Mouse (Mus musculus) spleen, adult 2 months (tissue): ENCODE measurements around the gene Psmc5. TPM values are rescaled to one million over a fixed set of nuclear protein-coding genes. Genes with fewer than 3 reads are reported as not detected.
"Not testable (repeated sequence)": the region's sequence is repeated elsewhere in the genome, so short reads cannot be mapped to it uniquely, and the experiment has no call there.

ENCODE experiments used
- DNase-seq, 2 experiments: peaks; one replicate each; pipeline versions ENCODE4 v3.0.0 to v3.0.0-alpha.2; 2012 to 2021; ENCODE audit warnings: low spot score in 2 of 2, low read depth in 1 of 2
- H3K27ac ChIP-seq: fragments of 200-500 bp; 2 replicates; pipeline ENCODE4 v1.5.1; 2012; ENCODE audit warnings: low read length, inconsistent platforms; ENCODE audit not compliant: insufficient read depth
- H3K27me3 ChIP-seq: fragments of 200-500 bp; 2 replicates; pipeline ENCODE4 v1.6.1; 2012; ENCODE audit warnings: mild to moderate bottlenecking, moderate library complexity, low read length, inconsistent platforms; ENCODE audit not compliant: control insufficient read depth, insufficient read depth
- H3K36me3 ChIP-seq: fragments of 200-500 bp; 2 replicates; pipeline ENCODE4 v1.6.1; 2012; ENCODE audit warnings: mild to moderate bottlenecking, low read length, inconsistent platforms; ENCODE audit not compliant: control insufficient read depth, insufficient read depth
- H3K4me1 ChIP-seq: fragments of 200-500 bp; 2 replicates; pipeline ENCODE4 v1.6.1; 2011; ENCODE audit warnings: inconsistent platforms; ENCODE audit not compliant: control insufficient read depth, insufficient read depth, insufficient read length
- H3K4me3 ChIP-seq: fragments of 200-500 bp; 2 replicates; pipeline ENCODE4 v1.5.1; 2011; ENCODE audit warnings: mild to moderate bottlenecking, inconsistent platforms; ENCODE audit not compliant: insufficient read depth, insufficient read length; ENCODE audit errors: extremely low read depth
- CTCF ChIP-seq: fragments of 200-500 bp; IDR thresholded peaks from 2 replicates; pipeline ENCODE4 v1.5.1; 2011; ENCODE audit warnings: mild to moderate bottlenecking, inconsistent platforms; ENCODE audit not compliant: insufficient read depth, insufficient read length, insufficient replicate concordance; ENCODE audit errors: extremely low read depth
- POLR2A ChIP-seq: fragments of 200-500 bp; IDR thresholded peaks from 2 replicates; pipeline ENCODE4 v1.6.1; 2011; ENCODE audit warnings: low read depth, low read length, inconsistent platforms
- WGBS: fragments of 180-500 bp; shearing (Covaris S2); methylation state at CpG from one replicate; pipeline ENCODE4 v1.1.7; 2018; 5-methylcytosine and 5-hydroxymethylcytosine counted together
- polyA plus RNA-seq: library from polyadenylated mRNA; depleted of rRNA; stranded (reverse); fragments of >200 nt; gene quantifications from 2 replicates; pipeline ENCODE4 v1.2.3, GENCODE M21; 2012

Psmc5 gene
- polyA plus RNA-seq, 1 experiment, result 18.9 TPM

GRCm38 (mm10) chr11:106220603-106221002 lies 35.4 kb upstream of the Psmc5 start:
- peaks cover 10% of the 10 kb centered on the region for H3K36me3 ChIP-seq
- 87% methylated on average over 3 of the region's 3 CpGs for WGBS
- H3K4me1 ChIP-seq, result no peaks in the 10 kb centered on the region; the same call in none of the 2 replicates
- no peak overlapping the region for H3K4me3 ChIP-seq
- DNase-seq, result no peak
- H3K27me3 ChIP-seq, result no peaks in the 10 kb centered on the region
- no peak overlapping the region for H3K27ac ChIP-seq
- TF ChIP-seq CTCF (no peak), POLR2A (no peak)

DNA sequence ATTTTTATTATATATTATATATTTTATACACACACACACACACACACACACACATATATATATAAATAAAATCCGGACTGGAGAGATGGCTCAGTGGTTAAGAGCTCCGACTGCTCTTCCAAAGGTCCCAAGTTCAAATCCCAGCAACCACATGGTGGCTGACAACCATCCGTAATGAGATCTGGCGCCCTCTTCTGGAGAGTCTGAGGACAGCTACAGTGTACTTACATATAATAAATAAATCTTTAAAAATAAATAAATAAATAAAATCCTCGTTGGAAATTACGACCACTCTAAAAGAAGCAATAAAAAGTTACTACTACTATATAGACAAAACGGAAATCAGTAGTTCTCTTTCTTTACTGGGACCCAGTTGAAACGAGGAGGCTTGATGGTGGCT lies 22.0 kb upstream of the Psmc5 start:
- not testable (repeated sequence) for DNase-seq, H3K4me3 ChIP-seq, H3K27me3 ChIP-seq, H3K27ac ChIP-seq, H3K4me1 ChIP-seq
- 88% methylated on average over 8 of the region's 8 CpGs for WGBS
- peaks cover 30% of the 10 kb centered on the region for H3K36me3 ChIP-seq

GRCm38 (mm10) chr11:106246834-106247233 lies 9.1 kb upstream of the Psmc5 start:
- Histone ChIP-seq H3K4me3 (no peak overlapping the region), H3K4me1 (no peaks in the 10 kb centered on the region), H3K36me3 (peaks cover 72% of the 10 kb centered on the region), H3K27ac (no peak overlapping the region), H3K27me3 (no peaks in the 10 kb centered on the region)
- DNase-seq, result no peak
- no peak for TF ChIP-seq POLR2A
- TF ChIP-seq CTCF, result no peak
- 96% methylated on average over 1 of the region's 1 CpGs for WGBS

- peaks cover 66% of the 10 kb centered on the region for H3K36me3 ChIP-seq
- H3K27ac ChIP-seq, result no peak overlapping the region
- H3K27me3 ChIP-seq, result no peaks in the 10 kb centered on the region
- DNase-seq, result no peak
- TF ChIP-seq CTCF (no peak), POLR2A (no peak)
- WGBS, result 94% methylated on average over 7 of the region's 7 CpGs
- no peak overlapping the region for H3K4me3 ChIP-seq
- H3K4me1 ChIP-seq, result no peaks in the 10 kb centered on the region
These were observed 6.6 kb upstream of the Psmc5 start for GRCm38 (mm10) chr11:106249326-106249725.

- 11% methylated on average over 2 of the region's 2 CpGs for WGBS
- H3K4me3 ChIP-seq, result no peak overlapping the region
- peaks cover 27% of the 10 kb centered on the region for H3K36me3 ChIP-seq
- no peaks in the 10 kb centered on the region; the same call in 1 of the 2 replicates for H3K4me1 ChIP-seq
- TF ChIP-seq POLR2A (no peak), CTCF (no peak)
- no peak overlapping the region for H3K27ac ChIP-seq
- no peak for DNase-seq
- no peaks in the 10 kb centered on the region for H3K27me3 ChIP-seq
These were observed 1.2 kb upstream of the Psmc5 start for GRCm38 (mm10) chr11:106254767-106255166.

- Histone ChIP-seq H3K4me1 (no peaks in the 10 kb centered on the region; the same call in 1 of the 2 replicates), H3K36me3 (peaks cover 23% of the 10 kb centered on the region), H3K27me3 (no peaks in the 10 kb centered on the region), H3K27ac (no peak overlapping the region), H3K4me3 (peak overlapping the region; percentile 78)
- WGBS, result 3% methylated on average over 22 of the region's 22 CpGs
- DNase-seq, result no peak
- TF ChIP-seq POLR2A, result no peak
These were observed 780 bp upstream of the Psmc5 start for GRCm38 (mm10) chr11:106255174-106255573.

DNA sequence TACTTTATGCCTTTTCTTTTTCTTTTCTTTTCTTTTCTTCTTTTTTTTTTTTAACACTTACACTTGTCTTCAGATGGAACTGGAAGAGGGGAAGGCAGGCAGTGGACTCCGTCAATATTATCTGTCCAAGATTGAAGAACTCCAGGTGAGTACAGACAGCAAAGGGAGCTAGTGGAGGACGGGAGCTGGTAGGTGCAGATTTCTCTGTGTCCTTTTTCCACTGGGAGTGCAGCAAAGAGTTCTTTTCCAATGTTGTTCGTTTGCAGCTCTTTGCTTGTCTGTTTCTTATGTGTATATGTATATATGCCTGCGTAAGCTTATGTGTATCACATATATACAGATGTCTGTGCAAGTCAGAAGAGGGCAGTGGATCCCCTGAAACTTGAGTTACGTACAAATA lies 821 bp downstream of the Psmc5 start:
- WGBS, result 75% methylated on average over 5 of the region's 5 CpGs
- Histone ChIP-seq H3K4me3 (no peak overlapping the region; the same call in 1 of the 2 replicates), H3K27ac (no peak overlapping the region), H3K4me1 (no peaks in the 10 kb centered on the region; the same call in 1 of the 2 replicates), H3K36me3 (peaks cover 26% of the 10 kb centered on the region), H3K27me3 (no peaks in the 10 kb centered on the region)
- no peak for TF ChIP-seq CTCF
- TF ChIP-seq POLR2A, result no peak
- DNase-seq, result no peak
